Mouse (Mus musculus) neural tube, embryonic 14.5 days (tissue): ENCODE measurements around the gene Fn1. TPM values are rescaled to one million over a fixed set of nuclear protein-coding genes. Genes with fewer than 3 reads are reported as not detected.

Experiments used
- ATAC-seq: fragments of 200-750 bp; cut with Nextera tagmentation; 2 replicates; pipeline ENCODE4 v1.8.0; 2017; ENCODE audit warnings: low read depth, mild to moderate bottlenecking, moderate TSS enrichment, moderate library complexity
- H3K27ac ChIP-seq: fragments of 300-500 bp; sonication (generic); 2 replicates; pipeline ENCODE4 v1.5.1; 2014; ENCODE audit warnings: low read depth, mild to moderate bottlenecking, control low read depth, low read length, moderate library complexity, mixed read lengths
- H3K27me3 ChIP-seq: fragments of 300-500 bp; sonication (generic); 2 replicates; pipeline ENCODE4 v1.6.1; 2014; ENCODE audit warnings: low read length; ENCODE audit not compliant: control insufficient read depth, insufficient read depth
- H3K36me3 ChIP-seq: fragments of 300-500 bp; sonication (generic); 2 replicates; pipeline ENCODE4 v1.6.1; 2014; ENCODE audit warnings: low read length, mixed read lengths; ENCODE audit not compliant: control insufficient read depth, insufficient read depth
- H3K4me1 ChIP-seq: fragments of 300-500 bp; sonication (generic); 2 replicates; pipeline ENCODE4 v1.6.1; 2014; ENCODE audit warnings: low read length; ENCODE audit not compliant: control insufficient read depth, insufficient read depth
- H3K4me2 ChIP-seq: fragments of 300-500 bp; sonication (generic); 2 replicates; pipeline ENCODE4 v1.6.1; 2014; ENCODE audit warnings: mild to moderate bottlenecking, low read depth, low read length, control low read depth
- H3K4me3 ChIP-seq: fragments of 300-500 bp; sonication (generic); 2 replicates; pipeline ENCODE4 v1.5.1; 2014; ENCODE audit warnings: low read depth, low read length, control low read depth, mixed read lengths
- H3K9ac ChIP-seq: fragments of 300-500 bp; sonication (generic); replicated peaks from 2 replicates; pipeline ENCODE4 v1.6.1; 2014; ENCODE audit warnings: low read depth, mild to moderate bottlenecking, control low read depth, low read length, mixed read lengths
- H3K9me3 ChIP-seq: fragments of 300-500 bp; sonication (generic); 2 replicates; pipeline ENCODE4 v1.6.1; 2016; ENCODE audit warnings: low read length; ENCODE audit not compliant: control insufficient read depth
- WGBS: fragments of 180-500 bp; shearing (Covaris S2); extraction: QIAGEN DNeasy Blood & Tissue Kit; methylation state at CpG from one replicate; pipeline ENCODE4 v1.1.7; 2014; 5-methylcytosine and 5-hydroxymethylcytosine counted together
- polyA plus RNA-seq: library from polyadenylated mRNA; unstranded; fragments of >200 nt; fragmentation: Nextera tagmentation; extraction: Ambion mirVana; gene quantifications from 2 replicates; pipeline ENCODE4 v1.2.1, GENCODE M21; 2014

The Fn1 gene
- polyA plus RNA-seq, 1 experiment from 2014 or later = 18.5 TPM

GRCm38 (mm10) chr1:71539641-71540040 lies 113.4 kb downstream of the Fn1 start:
- Histone ChIP-seq H3K9me3 (no peaks in the 10 kb centered on the region), H3K27me3 (no peaks in the 10 kb centered on the region), H3K36me3 (no peaks in the 10 kb centered on the region), H3K4me1 (no peaks in the 10 kb centered on the region), H3K27ac (no peak overlapping the region), H3K4me3 (no peak overlapping the region), H3K4me2 (no peak overlapping the region), H3K9ac (no peak overlapping the region)
- 90% methylated on average over 4 of the region's 4 CpGs for WGBS
- no peak for ATAC-seq

Other genes with a start within 250 kb of the Fn1 start
- gene Abca12, start 238.3 kb downstream of the Fn1 start, polyA plus RNA-seq = 0.07 and 0.10 TPM in 2 replicates
- gene Atic, start 96.0 kb downstream of the Fn1 start, polyA plus RNA-seq = 26.9 and 36.0 TPM in 2 replicates